Mouse (Mus musculus) adrenal gland (tissue): ENCODE measurements around the gene Psmc1.

Experiments
- intact Hi-C: fragments of 180-260 bp; cut with DNase I; formaldehyde crosslinking; loops from one replicate; pipeline ENCODE4 v1.15.1; 2025

Psmc1 gene

DNA sequence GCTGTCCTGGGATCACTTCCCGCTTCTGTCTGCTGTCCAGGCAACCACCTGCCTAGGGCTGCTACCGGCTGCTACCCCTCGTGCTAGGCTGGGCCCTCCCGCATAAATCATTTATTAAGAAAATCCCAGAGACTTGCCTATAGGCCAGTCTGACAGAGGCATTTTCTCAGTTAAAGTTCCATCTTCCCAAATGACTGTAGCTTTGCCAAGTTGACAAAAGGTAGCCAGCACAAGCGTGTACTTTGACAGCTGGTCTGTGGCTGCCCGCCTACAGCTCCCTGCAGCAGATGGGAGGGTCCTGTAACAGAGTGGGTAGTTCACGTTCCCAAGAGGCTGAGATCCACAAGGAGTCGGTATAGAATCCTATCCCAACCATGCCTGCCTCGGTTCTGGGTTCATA, 13.5 kb downstream of the Psmc1 start:
- intact Hi-C loops, result no loop called here

DNA sequence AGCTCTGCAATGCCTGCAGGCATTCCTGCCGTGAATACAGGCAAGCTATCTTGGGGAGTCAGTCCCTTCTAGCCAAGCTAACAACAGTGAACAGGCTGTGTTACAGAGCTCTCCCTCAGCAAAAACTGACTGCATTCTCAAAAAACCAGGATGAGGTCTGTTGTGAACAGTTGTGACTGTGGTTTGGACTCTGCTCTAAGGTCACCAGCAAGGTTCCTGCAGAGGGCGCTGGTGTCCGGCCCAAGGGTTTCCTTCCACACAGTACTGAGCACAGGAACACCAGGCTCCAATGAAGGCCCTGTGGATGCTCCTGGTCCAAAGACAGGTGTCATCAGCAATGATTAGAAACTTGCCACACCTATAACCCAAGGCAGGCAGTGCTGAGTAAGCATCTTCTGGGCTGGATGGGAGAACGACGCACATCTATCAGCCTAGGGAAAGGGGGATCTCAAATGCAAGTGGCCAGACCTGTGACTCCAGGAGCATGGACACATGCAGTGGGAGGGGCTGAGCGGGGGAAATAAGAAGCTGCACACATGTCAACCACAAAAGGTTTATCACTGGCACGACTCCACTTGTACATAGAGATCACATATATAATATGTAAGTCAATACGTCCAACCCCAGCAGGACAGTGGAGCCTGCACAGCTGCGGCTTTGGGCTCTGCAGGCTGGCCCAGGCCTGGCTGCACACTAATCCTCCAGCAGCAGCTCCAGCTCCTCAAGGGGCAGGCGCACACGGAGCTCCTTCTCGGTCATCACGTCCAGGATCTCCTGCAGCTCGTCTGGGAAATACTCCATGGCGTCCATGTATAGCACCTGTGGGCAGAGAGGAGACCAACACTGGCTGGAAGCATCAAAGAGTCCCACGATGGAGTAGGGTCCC, 15.2 kb downstream of the Psmc1 start:
- intact Hi-C loops, result no loop called here

DNA sequence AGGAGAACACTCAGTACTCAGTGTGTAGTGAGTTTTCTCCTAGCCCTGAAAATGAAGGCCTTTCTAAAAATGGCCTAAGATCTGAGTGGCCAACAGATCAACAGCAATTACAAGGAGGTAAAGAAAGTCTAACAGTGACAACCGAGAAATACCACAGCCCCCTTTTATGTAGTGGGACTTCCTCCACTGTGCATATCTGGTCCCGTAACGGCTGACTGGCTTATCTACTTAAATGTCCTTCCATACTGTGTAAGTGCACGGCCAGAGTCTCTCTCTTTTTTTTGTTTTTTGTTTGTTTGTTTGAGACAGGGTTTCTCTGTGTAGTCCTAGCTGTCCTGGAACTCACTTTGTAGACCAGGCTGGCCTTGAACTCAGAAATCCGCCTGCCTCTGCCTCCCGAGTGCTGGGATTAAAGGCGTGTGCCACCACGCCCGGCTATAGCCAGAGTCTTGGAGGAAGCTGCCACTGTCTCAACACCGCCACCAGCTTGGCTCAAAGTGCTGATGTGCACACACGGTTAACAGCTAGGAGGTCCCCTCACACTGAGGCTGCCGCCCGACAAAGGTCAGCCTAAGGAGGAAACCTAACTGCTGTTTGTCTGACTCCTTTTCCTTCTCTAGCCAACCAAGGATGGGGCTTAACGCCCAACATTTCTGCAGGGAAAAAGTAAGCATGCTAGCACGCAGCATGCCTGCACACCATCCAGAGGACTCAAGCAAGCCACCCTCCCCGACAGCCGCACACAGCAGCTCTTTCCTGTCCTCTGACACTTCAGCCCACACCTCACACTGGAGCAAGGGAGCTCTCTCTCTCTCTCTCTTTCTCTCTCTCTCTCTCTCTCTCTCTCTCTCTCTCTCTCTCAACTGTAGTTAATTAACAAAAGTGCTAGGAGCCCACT, 17.3 kb downstream of the Psmc1 start:
- intact Hi-C loops, result no loop called here

DNA sequence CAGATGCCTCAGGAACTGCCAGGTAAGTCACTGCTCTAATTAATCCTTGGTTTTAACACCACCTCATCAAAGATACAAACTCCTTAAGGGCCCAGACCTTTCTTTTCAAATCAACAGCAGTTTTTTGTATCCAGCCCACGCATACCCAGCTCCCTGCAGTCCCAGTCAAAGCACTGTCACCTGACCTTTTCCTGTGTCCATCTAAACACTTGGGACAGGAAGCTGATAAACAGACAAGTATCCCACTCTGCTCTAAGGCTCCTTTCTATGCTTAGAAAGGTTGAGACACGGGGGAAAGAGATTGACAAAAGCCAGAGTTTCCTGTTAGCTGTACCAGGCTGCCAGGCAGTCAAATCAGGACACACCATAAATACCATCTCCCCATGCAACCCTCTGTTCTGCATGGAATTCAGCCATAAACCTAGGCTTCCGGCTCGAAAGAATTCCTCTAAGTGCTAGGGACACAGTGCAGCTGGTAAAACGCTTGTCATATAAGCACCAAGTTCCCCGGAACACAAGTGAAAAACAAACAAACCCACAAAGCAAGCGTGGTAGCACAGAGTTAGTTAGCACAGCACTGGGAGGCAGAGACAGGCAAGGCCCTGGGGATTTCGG, 18.0 kb downstream of the Psmc1 start:
- intact Hi-C loops, result no loop called here

DNA sequence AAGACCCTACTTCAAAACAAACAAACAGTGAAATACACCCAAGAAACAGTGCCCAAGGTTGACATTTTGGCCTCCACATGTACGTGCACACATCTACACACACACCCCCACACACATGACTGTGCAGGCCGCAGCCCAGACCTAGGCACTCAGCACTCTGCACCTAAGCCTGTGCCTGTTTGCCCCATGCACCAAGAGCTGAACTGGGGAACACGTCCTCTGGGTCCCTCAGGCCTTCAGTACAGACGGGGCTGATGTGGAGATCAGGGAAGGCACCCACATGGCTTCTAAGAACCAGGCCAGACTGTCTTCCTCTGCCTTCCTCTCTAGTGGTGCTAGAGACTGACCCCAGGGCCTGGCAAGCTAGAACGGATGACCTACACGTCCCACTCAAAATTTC, 18.6 kb downstream of the Psmc1 start:
- intact Hi-C loops, result no loop called here

DNA sequence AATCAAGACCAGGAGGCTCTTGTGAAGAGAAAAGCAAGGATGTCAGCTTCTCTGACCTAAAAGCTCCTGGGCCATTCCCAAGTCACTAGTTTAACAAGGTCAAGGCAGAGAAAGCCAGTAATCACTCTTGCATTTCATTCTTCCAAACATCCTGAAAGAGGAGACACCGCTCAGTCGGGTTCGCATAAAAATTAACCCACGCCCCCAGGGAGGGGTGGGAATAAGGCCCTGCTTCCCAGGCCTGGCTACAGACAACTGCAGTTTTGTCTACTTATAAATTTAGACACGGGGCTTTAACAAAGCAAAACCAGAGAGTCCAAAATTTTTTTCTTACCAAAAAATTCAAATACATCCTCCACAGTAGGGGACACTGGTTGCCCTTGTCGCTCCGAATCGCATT, 19.0 kb downstream of the Psmc1 start:
- intact Hi-C loops, result no loop called here

DNA sequence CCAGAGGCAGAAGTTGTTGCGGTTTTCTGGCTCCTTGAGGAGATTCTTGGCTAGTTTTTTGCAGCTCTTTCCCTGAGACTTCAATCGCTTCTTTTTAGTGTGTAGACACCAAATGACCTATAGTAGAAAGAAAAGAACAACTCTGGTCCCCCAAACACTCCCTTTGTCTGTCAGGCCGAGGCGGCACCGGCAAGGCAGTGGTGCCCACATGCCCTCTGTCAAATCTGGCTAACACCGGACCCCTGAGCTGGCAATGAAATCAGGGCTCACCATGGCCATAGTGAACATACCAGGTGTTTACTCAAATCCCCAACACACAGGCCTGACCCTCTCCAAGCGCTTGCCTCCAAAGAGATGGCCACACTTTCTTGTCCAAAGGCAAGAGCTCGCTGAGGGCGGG, 21.2 kb downstream of the Psmc1 start:
- intact Hi-C loops, result loop anchor here (5.0 kb wide), 2 partner anchors 51 to 66 kb away; partner anchors contain the start of gene Calm1

DNA sequence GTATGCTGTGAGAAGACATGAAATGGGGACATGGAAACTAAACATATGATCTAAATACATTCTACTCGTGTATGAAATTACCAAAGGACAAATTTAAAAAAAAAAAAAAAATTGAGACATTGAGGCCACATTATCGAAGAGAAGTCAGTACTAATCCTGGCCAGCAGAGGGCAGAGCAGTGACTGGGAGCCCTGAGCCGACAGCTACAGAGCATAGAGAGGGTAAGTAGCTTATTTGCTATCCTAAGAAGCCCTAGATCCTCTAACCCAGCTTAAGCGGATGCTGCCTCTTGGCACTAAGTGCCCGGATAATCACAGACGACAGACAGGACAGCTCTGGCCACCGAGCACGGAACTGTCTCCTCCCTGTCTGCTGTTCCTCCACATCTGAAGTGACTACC, 21.7 kb downstream of the Psmc1 start:
- intact Hi-C loops, result loop anchor here (5.0 kb wide), 2 partner anchors 51 to 66 kb away; partner anchors contain the start of gene Calm1

DNA sequence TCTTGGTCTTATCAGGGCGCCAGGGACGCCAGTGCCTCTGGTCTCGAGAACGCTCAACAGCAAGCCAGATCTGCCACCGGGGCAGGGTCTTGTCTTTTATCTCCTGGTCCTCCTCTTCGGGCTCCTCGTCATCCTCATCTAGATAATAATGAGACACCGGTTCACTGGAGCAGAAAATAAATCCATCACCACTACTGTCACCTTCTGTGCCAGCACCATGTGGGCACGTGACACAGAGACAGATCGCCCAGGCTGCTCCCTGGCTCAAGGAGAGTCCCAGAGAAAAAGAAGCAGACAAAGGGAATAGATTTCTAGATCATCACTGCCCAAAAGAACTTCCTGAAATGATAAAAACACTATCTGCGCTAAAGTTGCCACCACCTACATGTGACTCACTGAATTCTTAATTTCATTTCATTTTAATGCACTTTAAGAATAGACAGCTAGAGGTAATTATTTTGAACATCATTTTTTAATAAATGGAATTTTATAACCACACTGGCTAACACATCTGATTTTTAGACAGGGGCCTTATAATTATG, 24.5 kb downstream of the Psmc1 start:
- intact Hi-C loops, result loop anchor here (5.0 kb wide), 2 partner anchors 48 to 63 kb away; partner anchors contain the start of gene Calm1

DNA sequence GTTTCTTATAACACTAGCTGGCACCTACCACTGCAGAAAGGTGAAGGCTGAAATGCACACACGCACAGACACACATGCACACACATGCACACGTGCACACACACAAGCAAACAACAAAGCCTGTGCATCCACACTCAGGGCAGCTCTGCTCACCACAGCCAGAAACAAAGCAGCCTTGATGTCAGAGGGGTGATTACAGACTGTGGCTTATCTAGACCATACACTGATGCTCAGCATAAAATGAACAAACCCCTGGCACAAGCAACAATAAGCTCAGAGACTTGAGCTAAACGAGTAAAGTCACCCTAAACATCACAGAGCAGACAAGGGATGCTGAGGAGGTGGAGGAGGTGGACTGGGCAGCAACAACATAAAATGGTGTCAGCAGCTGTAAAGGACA, 25.2 kb downstream of the Psmc1 start:
- intact Hi-C loops, result no loop called here

DNA sequence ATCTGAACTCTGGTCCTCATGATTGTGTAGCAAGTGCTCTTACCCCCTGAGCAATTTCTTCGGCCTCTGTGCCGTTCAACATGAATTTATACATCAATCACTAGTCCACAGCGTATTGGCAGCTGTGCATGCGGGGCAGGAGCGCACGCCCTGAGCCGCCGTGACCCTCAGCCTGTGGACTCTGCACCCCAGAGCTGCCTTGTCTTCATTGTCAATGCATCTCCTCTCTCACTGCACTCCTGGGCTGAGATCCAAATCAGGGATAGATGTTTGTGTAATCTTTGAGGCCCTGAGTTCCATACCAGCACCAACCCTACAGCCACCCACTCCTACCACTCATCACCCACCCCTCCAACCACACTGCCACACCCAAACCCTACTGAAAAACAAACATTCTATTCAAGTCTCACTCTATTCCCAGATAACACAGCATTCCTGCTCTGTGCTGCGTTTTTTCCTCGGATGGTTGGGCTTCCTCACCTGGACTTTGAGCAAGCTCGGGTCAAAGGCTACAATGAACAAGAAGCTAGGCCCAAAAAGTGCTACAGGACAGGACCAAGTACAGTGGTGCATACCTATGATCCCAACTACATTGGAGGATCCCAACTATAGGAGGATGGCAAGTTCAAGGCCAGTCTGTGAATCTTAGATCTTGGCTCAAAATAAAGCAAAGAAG, 33.0 kb downstream of the Psmc1 start:
- intact Hi-C loops, result no loop called here

DNA sequence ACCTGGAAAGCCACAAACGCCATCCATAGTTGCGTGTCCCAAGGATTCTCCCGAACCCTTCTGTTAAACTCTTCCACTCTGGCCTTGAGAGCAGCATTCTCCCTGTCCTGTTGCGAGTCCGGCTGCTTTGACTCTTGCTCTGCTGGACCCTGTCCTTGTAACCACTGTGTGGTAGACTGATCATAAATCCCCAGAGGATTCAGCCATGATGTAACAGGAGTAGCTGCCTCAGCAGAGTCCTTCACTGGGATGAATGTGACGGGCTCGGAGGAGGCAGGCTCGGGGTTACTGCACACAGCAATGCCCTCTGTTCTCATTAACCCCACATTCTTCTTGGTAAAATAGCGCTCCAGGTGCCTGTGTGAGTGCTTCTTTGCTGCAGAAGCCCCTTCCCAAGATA, 33.8 kb downstream of the Psmc1 start:
- intact Hi-C loops, result no loop called here

DNA sequence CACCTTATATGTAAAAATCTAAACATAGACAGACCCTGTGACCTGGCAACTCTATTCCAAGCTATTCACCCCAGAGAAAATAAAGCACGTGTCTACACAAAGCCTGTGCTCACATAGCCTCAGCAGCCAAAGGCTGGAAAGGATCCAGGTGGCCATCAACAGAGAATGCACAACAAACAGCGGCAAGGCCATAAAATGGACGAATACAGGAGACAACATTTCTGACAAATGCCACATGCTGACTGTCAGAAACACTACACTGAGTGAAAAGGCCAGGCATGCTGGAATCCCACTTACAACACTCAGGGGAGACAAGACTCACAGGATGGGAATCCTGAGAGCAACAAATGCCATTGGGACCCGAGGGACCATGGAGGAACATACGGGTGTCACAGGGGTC, 34.3 kb downstream of the Psmc1 start:
- intact Hi-C loops, result no loop called here

DNA sequence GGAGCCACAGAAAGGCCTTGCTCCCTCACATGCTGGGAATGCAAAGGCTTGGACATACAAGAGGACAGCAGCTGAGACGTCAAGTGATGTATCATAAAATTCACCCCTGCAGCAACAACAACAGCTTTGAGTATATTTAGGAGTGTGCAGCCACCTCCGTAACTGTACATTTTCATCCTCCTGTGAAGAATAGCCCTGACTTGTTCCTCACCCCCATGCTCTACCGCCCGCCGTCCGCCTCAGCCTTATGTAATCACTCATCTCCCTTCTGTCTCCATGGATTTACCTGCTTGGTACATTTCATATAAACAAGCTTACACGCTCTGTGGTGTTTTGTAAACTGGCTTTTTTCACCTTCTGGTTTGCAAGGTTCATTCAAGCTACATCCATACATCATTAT, 42.5 kb downstream of the Psmc1 start:
- intact Hi-C loops, result no loop called here

DNA sequence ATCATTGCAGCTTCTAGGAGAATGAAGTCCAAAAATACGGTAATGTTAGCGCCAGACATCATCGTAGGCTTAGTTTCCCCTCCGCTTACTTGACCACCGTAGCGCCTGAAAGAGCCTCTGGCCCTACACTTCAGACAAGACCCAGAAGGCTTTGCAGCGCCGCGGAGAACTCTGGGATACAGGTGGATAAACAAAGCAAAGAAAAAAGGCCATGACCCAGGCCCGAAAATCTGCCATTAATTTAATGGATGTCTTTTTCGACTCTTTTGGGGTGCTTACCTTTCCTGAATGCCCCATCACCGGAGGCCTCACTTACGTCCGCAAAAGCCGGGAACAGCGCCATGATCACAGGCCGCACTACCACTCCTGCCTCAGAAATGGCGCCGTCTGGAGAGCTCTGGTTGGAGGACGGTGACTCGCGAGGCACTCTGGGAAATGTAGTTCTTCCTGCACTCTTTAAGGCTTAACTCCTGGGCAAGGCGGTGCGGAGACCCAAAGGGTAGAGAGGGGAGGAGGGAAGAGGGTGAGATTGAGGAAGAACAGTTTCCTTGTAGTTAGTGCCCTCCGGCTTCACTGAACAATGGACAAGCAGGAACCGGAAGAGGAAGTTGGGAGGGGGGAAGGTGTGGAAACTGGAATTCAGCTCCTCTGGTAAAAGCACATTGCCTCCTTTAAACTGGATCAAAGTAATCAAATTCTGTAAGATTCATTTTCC, 49.5 kb downstream of the Psmc1 start, which contains the start of gene Nrde2:
Gene Nrde2 (minus strand): TSS at position 393 of the 715 bp plus-strand sequence.
- intact Hi-C loops, result no loop called here

DNA sequence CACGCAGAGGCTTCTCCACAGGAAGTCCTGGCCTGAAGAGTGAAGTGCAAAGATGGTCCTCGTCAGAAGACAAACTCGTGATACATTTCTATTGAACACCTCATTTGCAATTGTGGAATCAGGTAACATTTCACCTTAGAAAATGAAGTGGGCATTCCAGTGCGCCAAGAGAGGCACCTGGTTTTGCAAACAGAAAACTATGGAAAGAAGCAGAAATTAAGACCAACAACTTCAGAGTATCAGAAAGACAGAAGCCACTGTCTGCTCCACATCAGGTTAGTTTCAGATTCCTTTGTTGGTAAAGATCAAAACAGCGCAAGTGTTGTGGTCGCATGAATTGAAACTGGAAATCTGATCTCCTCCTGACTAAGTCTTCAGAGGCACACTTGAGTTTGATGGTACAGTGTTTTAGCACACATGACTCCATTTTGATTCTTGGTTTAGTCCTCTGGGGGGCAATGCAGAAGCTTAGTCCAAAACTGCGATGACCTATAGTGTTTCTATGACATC, 55.1 kb downstream of the Psmc1 start:
- intact Hi-C loops, result no loop called here

DNA sequence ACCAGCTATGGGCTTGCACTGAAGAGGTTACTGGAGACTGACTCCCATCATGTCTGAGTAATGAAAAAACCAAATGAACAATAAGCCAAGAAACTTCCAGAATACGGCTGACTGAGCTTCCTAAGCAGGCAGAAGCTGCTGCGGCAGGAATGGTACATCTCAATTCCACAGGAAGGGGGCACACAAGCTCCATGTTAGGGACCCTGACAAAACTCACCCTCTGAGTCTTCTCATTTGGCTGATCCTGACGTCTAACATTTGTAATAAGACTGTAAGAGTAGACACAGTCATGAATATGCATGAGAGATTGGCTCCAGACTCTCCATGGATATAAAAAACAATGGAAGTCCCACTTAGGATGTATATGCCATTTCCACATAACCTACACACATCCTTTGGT, 56.2 kb downstream of the Psmc1 start:
- intact Hi-C loops, result no loop called here

DNA sequence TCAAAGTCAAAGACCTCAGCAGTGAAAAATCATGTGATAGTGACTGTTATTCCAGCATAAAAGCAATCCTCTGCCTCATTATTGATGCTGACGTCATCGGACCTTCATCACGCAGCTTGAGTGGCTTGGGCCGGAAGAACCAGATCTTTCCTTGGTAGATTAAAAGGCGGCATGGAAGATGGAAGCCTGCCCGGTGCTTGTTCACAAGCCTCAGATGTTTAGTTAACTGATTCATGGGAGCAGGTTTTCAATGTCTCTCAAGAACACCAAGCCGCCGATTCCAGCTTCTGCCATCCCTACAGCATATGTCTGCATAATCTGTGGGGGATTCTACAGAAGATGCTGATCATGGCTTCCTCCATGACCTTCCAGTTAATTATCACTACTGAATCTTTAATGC, 57.0 kb downstream of the Psmc1 start:
- intact Hi-C loops, result no loop called here

DNA sequence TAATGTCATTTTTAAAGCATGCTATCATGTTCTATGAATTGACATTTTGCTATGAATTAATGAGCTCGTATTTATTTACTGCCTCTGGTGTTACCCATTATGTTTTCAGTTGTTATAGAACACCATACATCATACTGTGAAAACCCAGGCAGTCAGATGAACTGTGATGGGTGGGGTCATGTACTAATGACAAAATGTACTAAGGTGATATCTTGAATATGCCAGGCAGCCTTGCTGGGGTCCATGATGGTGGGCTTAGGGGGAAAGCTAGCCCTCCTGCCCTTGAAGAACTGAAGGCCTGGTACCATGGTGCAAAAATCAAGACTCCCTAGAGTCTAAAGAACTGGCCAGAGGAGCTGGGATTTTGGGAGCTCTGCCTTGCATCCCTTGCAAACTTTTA, 57.5 kb downstream of the Psmc1 start:
- intact Hi-C loops, result no loop called here
